ENCODE assay signal across 8 mouse cellular contexts in genomic region chr2:52763040-52763736, GRCm38 (mm10). TPM values are rescaled to one million over a fixed set of nuclear protein-coding genes. Genes with fewer than 3 reads are reported as not detected.
A peak's percentile ranks its signal among the peaks of the same experiment; 100 is the strongest.
DNase-seq lines count a peak whose midpoint lies in the region; ATAC-seq lines count a peak whose summit lies in the region.

No protein-coding gene starts in this region.

- no peak overlapping the region for H3K27ac ChIP-seq in hindbrain, embryonic 14.5 days

- peak; percentile 52 for DNase-seq in MEL-GATA-1-ER (ENCODE audit: extremely low read depth, low read depth)
- peak; percentile 54 for DNase-seq in cerebellum, adult 9-11 months
- DNase-seq in frontal cortex, postnatal 25 days (ENCODE audit: low spot score in 2 of 2) = peak; percentile 71 to 79
- DNase-seq in hindbrain, embryonic 14.5 days (ENCODE audit: low spot score) = peak; percentile 75
- DNase-seq in layer of hippocampus, postnatal 36 days = peak; percentile 76 to 78
- DNase-seq in lung, postnatal 36 days = peak; percentile 87
- DNase-seq in retina, postnatal 1 day = peak; percentile 80
- peak; percentile 93 for DNase-seq in thymus, postnatal 4 days

- no peak overlapping the region for H3K9ac ChIP-seq in hindbrain, embryonic 14.5 days

- WGBS in hindbrain, embryonic 14.5 days = 19% methylated on average over 12 of the region's 12 CpGs

- ATAC-seq in hindbrain, embryonic 14.5 days (ENCODE audit: low FRiP score) = peak; percentile 71

- no peaks in the 10 kb centered on the region for H3K4me1 ChIP-seq in hindbrain, embryonic 14.5 days (replicated peaks; ENCODE audit: control insufficient read depth, insufficient read depth, low read length)

- H3K9me3 ChIP-seq in hindbrain, embryonic 14.5 days (ENCODE audit: control insufficient read depth, low read length) = no peaks in the 10 kb centered on the region

- H3K4me2 ChIP-seq in hindbrain, embryonic 14.5 days (replicated peaks) = peak overlapping the region; percentile 35

- no peaks in the 10 kb centered on the region for H3K36me3 ChIP-seq in hindbrain, embryonic 14.5 days (replicated peaks; ENCODE audit: control insufficient read depth, insufficient read depth)

- H3K27me3 ChIP-seq in hindbrain, embryonic 14.5 days (ENCODE audit: control insufficient read depth, insufficient read depth, low read length) = no peaks in the 10 kb centered on the region

- H3K4me3 ChIP-seq in hindbrain, embryonic 14.5 days (replicated peaks; ENCODE audit: low read length) = no peak overlapping the region

RNA-seq across cellular contexts. Expression of gene Stam2, which starts 21.1 kb away (rescaled TPM):
- polyA plus RNA-seq in hindbrain, embryonic 14.5 days (2014; fragmentation: Nextera tagmentation; extraction: Ambion mirVana) = 46.9 and 50.7 TPM in 2 replicates
- total RNA-seq in layer of hippocampus, postnatal 36 days (2021) = 10 to 100 TPM; 23.9 to 27.1 TPM
